Mouse (Mus musculus): ENCODE measurements around the gene Cd276. TPM values are rescaled to one million over a fixed set of nuclear protein-coding genes. Genes with fewer than 3 reads are reported as not detected.
A peak's percentile ranks its signal among the peaks of the same experiment; 100 is the strongest.

Cd276 gene
- total and polyA plus RNA-seq, 2 experiments from 2014 or later = 16.5 to 23.1 TPM

DNA sequence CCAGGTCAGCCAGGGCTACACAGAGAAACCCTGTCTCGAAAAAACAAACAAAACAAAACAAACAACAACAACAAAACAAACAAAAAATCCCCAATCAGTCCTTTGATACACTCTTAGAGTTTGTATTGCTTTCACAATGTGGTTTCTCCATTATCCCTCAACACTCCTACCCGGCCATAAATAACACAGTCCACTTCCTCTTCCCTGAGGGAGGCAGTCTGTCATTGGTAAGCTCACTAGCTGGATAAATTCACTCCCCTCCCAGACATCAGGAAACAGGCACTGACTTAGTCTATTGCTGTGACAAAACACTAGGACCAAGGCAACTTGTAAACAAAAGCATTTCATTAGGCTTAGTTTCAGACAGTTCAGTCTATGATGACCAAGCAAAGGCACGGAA is 5.0 kb upstream of the Cd276 start:
- Histone ChIP-seq H3K9me3 (ENCODE audit: low read length) (no peaks in the 10 kb centered on the region), H3K9ac (replicated peaks; ENCODE audit: low read length) (no peak overlapping the region), H3K4me1 (ENCODE audit: insufficient read depth, low read length) (no peaks in the 10 kb centered on the region), H3K4me3 (ENCODE audit: low read length) (no peak overlapping the region), H3K27ac (no peak overlapping the region), H3K27me3 (ENCODE audit: insufficient read depth, low read length) (no peaks in the 10 kb centered on the region), H3K36me3 (ENCODE audit: insufficient read depth, low read length) (no peaks in the 10 kb centered on the region), H3K4me2 (ENCODE audit: low read depth, low read length) (no peak overlapping the region)
- no peak for DNase-seq (ENCODE audit: low spot score)
- WGBS = 74% methylated on average over 3 of the region's 3 CpGs
- no peak for ATAC-seq
- TF ChIP-seq CTCF (IDR thresholded peaks at IDR 0.05; ENCODE audit: low read depth) = no peak

DNA sequence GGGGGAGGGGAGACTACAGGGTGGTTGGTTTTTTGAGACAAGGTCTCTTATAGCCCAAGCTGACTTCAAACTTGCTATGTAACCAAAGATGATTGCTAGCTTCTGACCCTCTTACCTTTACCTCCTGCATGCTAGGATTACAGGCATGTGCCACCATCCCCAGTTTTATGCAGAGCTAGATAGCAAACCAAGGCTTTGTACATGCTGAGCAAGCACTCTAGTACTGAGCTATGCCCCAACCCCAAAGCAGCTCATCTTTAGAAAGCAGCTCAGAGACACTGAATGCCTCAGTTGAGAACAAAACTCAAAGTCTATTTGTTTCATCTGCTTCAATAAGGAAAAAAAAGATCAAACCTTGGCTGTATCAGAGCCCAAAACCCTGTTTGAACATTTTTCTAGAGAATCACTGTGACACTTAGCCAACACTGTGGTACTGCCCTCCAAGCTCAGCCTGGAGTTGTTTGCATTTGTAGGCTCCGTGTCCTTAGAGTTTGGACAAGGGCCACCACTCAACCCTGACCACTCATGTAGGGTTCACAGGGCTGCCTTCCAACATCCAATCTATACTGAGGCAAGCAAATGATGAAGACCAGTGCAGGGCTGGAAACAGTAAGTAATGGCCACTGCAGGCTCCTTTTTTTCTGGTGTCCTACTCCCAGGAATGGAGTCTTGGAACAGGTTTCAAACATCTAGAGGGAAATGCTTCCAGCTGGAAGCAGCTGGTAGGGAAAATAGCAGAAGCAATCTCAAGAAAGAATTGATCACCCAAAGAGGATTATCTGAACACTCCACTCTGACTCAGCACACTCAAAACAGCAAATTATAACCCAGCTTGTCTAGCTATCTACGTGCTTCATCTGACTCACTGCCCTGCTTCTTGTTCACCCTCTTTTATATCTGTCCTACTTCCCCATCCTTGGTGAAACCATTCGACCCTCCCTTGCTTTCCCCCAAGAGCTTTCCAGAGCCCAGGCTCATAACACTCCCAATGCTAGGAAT is 2.5 kb upstream of the Cd276 start:
- H3K9ac ChIP-seq (replicated peaks; ENCODE audit: low read length) = no peak overlapping the region

DNA sequence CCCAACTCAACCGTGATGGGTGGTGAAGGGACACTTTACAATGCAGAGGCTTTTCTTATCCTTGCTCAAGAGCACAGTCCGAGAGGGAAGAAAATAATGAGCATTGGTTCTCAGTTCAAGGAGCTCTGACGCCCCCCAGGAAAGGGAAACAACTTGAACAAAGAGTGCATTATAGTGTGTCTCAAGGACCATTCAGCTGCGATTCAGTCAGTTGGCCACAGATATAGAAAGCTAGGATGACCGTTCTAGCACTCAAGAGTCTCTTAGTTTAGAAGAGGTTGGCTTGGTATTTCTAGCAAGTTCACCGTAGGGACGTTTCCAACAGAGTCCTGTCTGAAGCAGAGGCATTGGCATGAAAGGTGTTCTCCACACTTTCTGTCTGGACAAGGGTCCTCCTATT is 1.4 kb upstream of the Cd276 start:
- no peak for ATAC-seq
- WGBS = 50% methylated on average over 7 of the region's 7 CpGs
- DNase-seq (ENCODE audit: low spot score) = no peak

More for the DNA sequence above, 2.5 kb upstream of the Cd276 start:
- no peak for ATAC-seq
- Histone ChIP-seq H3K27ac (no peak overlapping the region), H3K4me3 (ENCODE audit: low read length) (no peak overlapping the region), H3K27me3 (ENCODE audit: insufficient read depth, low read length) (no peaks in the 10 kb centered on the region), H3K4me1 (ENCODE audit: insufficient read depth, low read length) (peaks cover 10% of the 10 kb centered on the region; the same call in 1 of the 2 replicates), H3K4me2 (ENCODE audit: low read depth, low read length) (no peak overlapping the region), H3K36me3 (ENCODE audit: insufficient read depth, low read length) (no peaks in the 10 kb centered on the region), H3K9me3 (ENCODE audit: low read length) (no peaks in the 10 kb centered on the region)
- no peak for TF ChIP-seq CTCF (IDR thresholded peaks at IDR 0.05; ENCODE audit: low read depth)
- WGBS = 79% methylated on average over 3 of the region's 3 CpGs
- no peak for DNase-seq (ENCODE audit: low spot score)

DNA sequence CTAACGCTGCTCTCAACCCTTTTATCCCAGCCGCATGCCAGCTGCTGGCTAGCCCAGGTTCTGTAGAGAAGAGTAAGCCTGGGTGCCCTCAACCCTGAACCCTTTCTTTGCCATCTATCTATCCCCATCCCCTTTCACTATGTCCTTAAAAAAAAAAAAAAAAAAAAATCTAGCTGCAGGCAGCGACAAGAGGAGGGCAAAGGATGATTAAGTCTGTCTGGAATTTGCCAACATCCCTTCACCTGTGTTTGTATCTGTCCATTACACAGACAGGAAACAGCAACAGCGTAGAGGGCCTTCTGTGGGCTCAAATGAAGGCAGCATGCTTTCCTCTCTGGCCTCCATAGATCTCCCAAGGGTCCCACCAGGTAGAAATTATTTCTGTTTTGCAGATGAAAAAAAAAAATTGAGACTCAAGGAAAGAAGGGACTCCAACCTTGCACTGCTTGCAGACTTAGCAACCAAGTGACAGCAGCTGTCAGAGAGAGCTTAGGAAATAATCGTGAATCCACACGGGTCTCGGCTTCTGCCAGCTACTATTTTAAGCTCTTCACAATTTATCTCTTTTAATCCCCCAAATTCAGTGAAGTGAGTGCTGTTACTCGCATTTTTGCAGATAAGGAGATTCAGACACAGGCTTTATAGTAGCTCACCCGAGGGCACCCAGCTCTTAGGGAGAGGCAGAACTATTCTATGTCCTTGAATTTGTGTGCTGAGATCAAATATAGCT is 613 bp upstream of the Cd276 start:
- no peak for TF ChIP-seq CTCF (IDR thresholded peaks at IDR 0.05; ENCODE audit: low read depth)
- 16% methylated on average over 9 of the region's 9 CpGs for WGBS
- H3K9me3 ChIP-seq (ENCODE audit: low read length) = no peaks in the 10 kb centered on the region
- H3K36me3 ChIP-seq (ENCODE audit: insufficient read depth, low read length) = no peaks in the 10 kb centered on the region
- ATAC-seq = no peak
- peaks cover 10% of the 10 kb centered on the region; the same call in 1 of the 2 replicates for H3K4me1 ChIP-seq (ENCODE audit: insufficient read depth, low read length)
- H3K27ac ChIP-seq = peak overlapping the region; percentile 95
- H3K4me2 ChIP-seq (ENCODE audit: low read depth, low read length) = peak overlapping the region; percentile 80
- no peaks in the 10 kb centered on the region for H3K27me3 ChIP-seq (ENCODE audit: insufficient read depth, low read length)
- peak; percentile 25 for DNase-seq (ENCODE audit: low spot score)
- H3K9ac ChIP-seq (replicated peaks; ENCODE audit: low read length) = peak overlapping the region; percentile 96
- H3K4me3 ChIP-seq (ENCODE audit: low read length) = peak overlapping the region; percentile 84

More for the DNA sequence above, 1.4 kb upstream of the Cd276 start:
- Histone ChIP-seq H3K4me2 (ENCODE audit: low read depth, low read length) (no peak overlapping the region), H3K9ac (replicated peaks; ENCODE audit: low read length) (no peak overlapping the region), H3K27ac (peak overlapping the region; percentile 95; the same call in 1 of the 2 replicates), H3K36me3 (ENCODE audit: insufficient read depth, low read length) (no peaks in the 10 kb centered on the region), H3K4me1 (ENCODE audit: insufficient read depth, low read length) (peaks cover 10% of the 10 kb centered on the region; the same call in 1 of the 2 replicates), H3K27me3 (ENCODE audit: insufficient read depth, low read length) (no peaks in the 10 kb centered on the region), H3K9me3 (ENCODE audit: low read length) (no peaks in the 10 kb centered on the region), H3K4me3 (ENCODE audit: low read length) (no peak overlapping the region)
- no peak for TF ChIP-seq CTCF (IDR thresholded peaks at IDR 0.05; ENCODE audit: low read depth)

DNA sequence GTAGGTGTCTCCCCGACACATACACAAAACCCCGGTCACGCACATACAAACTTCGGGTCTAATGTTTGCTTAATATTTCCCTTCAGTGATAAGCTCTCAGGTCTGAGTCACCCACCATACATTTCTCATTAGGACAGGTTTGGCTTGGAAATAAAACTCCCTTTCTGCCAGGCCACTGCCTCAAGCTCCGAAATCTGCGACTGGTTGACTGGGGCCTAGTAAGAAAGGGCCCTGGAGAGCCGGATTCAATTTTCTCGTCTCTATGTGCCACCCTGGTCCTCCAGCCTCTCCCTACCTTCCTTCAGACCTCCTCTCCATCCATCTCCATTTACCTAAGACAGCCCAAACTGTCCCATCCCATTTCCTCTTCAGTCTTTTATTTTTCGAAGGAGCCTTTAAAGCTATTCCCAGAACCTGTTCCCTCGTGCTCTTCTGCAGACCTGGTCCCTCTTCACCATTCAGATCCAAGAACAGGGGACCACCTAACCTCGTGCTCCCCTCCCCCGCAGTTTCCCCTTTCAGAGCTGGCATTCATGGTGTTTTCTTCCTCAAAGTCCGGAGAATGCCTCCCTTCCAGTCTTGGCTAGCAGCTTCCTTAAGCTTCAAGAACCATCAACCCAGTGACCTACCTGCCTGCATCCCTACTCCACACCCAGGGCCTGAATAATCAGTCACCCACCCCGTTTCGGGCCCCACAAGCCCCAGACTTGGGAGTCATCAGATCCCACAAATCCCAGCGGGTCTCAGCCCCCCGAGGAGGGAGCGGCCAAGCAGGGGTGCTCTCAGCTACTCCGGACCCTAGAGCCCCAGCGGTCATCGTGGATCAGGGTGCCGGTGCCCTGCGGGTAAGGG is 955 bp downstream of the Cd276 start:
- Histone ChIP-seq H3K9me3 (ENCODE audit: low read length) (no peaks in the 10 kb centered on the region), H3K4me3 (ENCODE audit: low read length) (peak overlapping the region; percentile 84), H3K9ac (replicated peaks; ENCODE audit: low read length) (peak overlapping the region; percentile 96), H3K4me2 (ENCODE audit: low read depth, low read length) (peak overlapping the region; percentile 80), H3K36me3 (ENCODE audit: insufficient read depth, low read length) (no peaks in the 10 kb centered on the region), H3K27me3 (ENCODE audit: insufficient read depth, low read length) (no peaks in the 10 kb centered on the region), H3K4me1 (ENCODE audit: insufficient read depth, low read length) (peaks cover 10% of the 10 kb centered on the region; the same call in 1 of the 2 replicates), H3K27ac (peak overlapping the region; percentile 95)
- TF ChIP-seq CTCF (IDR thresholded peaks at IDR 0.05; ENCODE audit: low read depth) = no peak
- peak; percentile 36 for DNase-seq (ENCODE audit: low spot score)
- WGBS = 13% methylated on average over 23 of the region's 23 CpGs
- ATAC-seq = peak; percentile 16; the same call in 1 of the 2 replicates

DNA sequence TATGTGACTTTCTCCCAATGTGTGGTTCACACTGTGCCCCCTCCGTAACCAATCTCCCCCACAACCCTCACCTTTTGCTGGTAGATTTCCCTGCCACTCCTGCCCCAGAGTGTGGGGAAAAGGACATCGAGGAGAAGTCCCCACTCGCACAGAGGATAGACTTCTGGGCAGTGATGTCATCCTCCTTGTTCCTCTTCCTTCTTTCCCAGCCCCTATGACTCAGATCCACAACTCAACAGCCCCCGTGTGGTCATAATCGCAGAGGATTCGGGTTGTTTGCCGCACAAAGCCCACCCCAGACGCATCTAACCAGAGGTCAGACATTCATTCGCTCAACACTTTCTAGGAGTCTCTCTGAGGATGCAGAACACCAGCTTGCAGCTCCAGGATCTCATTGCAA is 3.2 kb downstream of the Cd276 start:
- no peak overlapping the region for H3K4me3 ChIP-seq (ENCODE audit: low read length)
- H3K9ac ChIP-seq (replicated peaks; ENCODE audit: low read length) = no peak overlapping the region
- DNase-seq (ENCODE audit: low spot score) (no peak), ATAC-seq (no peak)
- peaks cover 10% of the 10 kb centered on the region; the same call in 1 of the 2 replicates for H3K4me1 ChIP-seq (ENCODE audit: insufficient read depth, low read length)
- 82% methylated on average over 9 of the region's 9 CpGs for WGBS
- no peak overlapping the region for H3K27ac ChIP-seq
- H3K36me3 ChIP-seq (ENCODE audit: insufficient read depth, low read length) = no peaks in the 10 kb centered on the region
- TF ChIP-seq CTCF (IDR thresholded peaks at IDR 0.05; ENCODE audit: low read depth) = no peak
- H3K27me3 ChIP-seq (ENCODE audit: insufficient read depth, low read length) = no peaks in the 10 kb centered on the region
- H3K4me2 ChIP-seq (ENCODE audit: low read depth, low read length) = no peak overlapping the region
- no peaks in the 10 kb centered on the region for H3K9me3 ChIP-seq (ENCODE audit: low read length)

All from hindbrain, postnatal 0 days (tissue).